Mouse (Mus musculus) hindbrain, embryonic 15.5 days (tissue): ENCODE results near the gene March6. TPM values are rescaled to one million over a fixed set of nuclear protein-coding genes. Genes with fewer than 3 reads are reported as not detected.

Experiments
- ATAC-seq: fragments of 200-750 bp; cut with Nextera tagmentation; 2 replicates; pipeline ENCODE4 v1.8.0; 2017; ENCODE audit warnings: low read depth, moderate number of reproducible peaks, moderate TSS enrichment; ENCODE audit not compliant: low FRiP score
- H3K27ac ChIP-seq: fragments of 300-500 bp; sonication (generic); replicated peaks from 2 replicates; pipeline ENCODE4 v1.5.1; 2015; ENCODE audit warnings: mild to moderate bottlenecking, inconsistent platforms
- H3K27me3 ChIP-seq: fragments of 300-500 bp; sonication (generic); 2 replicates; pipeline ENCODE4 v1.6.1; 2015; ENCODE audit warnings: control low read depth, inconsistent platforms
- H3K36me3 ChIP-seq: fragments of 300-500 bp; sonication (generic); 2 replicates; pipeline ENCODE4 v1.6.1; 2015; ENCODE audit warnings: control low read depth, inconsistent platforms
- H3K4me1 ChIP-seq: fragments of 300-500 bp; sonication (generic); replicated peaks from 2 replicates; pipeline ENCODE4 v1.6.1; 2015; ENCODE audit warnings: control low read depth, inconsistent platforms
- H3K4me2 ChIP-seq: fragments of 300-500 bp; sonication (generic); 2 replicates; pipeline ENCODE4 v1.6.1; 2015; ENCODE audit warnings: moderate library complexity, mild to moderate bottlenecking, inconsistent platforms
- H3K4me3 ChIP-seq: fragments of 300-500 bp; sonication (generic); 2 replicates; pipeline ENCODE4 v1.5.1; 2015; ENCODE audit warnings: mild to moderate bottlenecking, inconsistent platforms
- H3K9ac ChIP-seq: fragments of 300-500 bp; sonication (generic); 2 replicates; pipeline ENCODE4 v1.6.1; 2015; ENCODE audit warnings: inconsistent platforms
- H3K9me3 ChIP-seq: fragments of 300-500 bp; sonication (generic); 2 replicates; pipeline ENCODE4 v1.6.1; 2016; ENCODE audit warnings: control low read depth, inconsistent platforms
- WGBS: fragments of 180-500 bp; shearing (Covaris S2); methylation state at CpG from one replicate; pipeline ENCODE4 v1.1.7; 2015; 5-methylcytosine and 5-hydroxymethylcytosine counted together
- polyA plus RNA-seq: library from polyadenylated mRNA; unstranded; fragments of >200 nt; fragmentation: Nextera tagmentation; extraction: Ambion mirVana; gene quantifications from 2 replicates; pipeline ENCODE4 v1.2.1, GENCODE M21; 2015

The March6 gene
- polyA plus RNA-seq, 1 experiment from 2014 or later: 75.5 TPM

- Histone ChIP-seq H3K27ac (no peak overlapping the region), H3K4me3 (no peak overlapping the region), H3K27me3 (no peaks in the 10 kb centered on the region), H3K4me1 (no peaks in the 10 kb centered on the region), H3K9ac (no peak overlapping the region), H3K36me3 (no peaks in the 10 kb centered on the region), H3K4me2 (no peak overlapping the region), H3K9me3 (no peaks in the 10 kb centered on the region)
- no peak for ATAC-seq
- 43% methylated on average over 1 of the region's 1 CpGs for WGBS
Observed at GRCm38 (mm10) chr15:31436083-31436482, 94.8 kb downstream of the March6 start.

GRCm38 (mm10) chr15:31433768-31434167, 97.1 kb downstream of the March6 start:
- no peak for ATAC-seq
- Histone ChIP-seq H3K9ac (no peak overlapping the region), H3K4me3 (no peak overlapping the region), H3K27me3 (no peaks in the 10 kb centered on the region), H3K36me3 (no peaks in the 10 kb centered on the region), H3K27ac (no peak overlapping the region), H3K9me3 (no peaks in the 10 kb centered on the region), H3K4me2 (no peak overlapping the region), H3K4me1 (no peaks in the 10 kb centered on the region)
- WGBS: 78% methylated on average over 7 of the region's 7 CpGs

- H3K9ac ChIP-seq: no peak overlapping the region
- H3K4me2 ChIP-seq: no peak overlapping the region
- WGBS: 93% methylated on average over 8 of the region's 8 CpGs
Observed at GRCm38 (mm10) chr15:31431847-31432246, 99.0 kb downstream of the March6 start.

GRCm38 (mm10) chr15:31430014-31430413, 100.8 kb downstream of the March6 start:
- Histone ChIP-seq H3K9ac (no peak overlapping the region), H3K4me3 (no peak overlapping the region), H3K4me2 (no peak overlapping the region), H3K36me3 (no peaks in the 10 kb centered on the region), H3K27ac (no peak overlapping the region), H3K9me3 (no peaks in the 10 kb centered on the region), H3K27me3 (no peaks in the 10 kb centered on the region), H3K4me1 (peaks cover 6% of the 10 kb centered on the region; the same call in 1 of the 2 replicates)
- 73% methylated on average over 2 of the region's 2 CpGs for WGBS
- ATAC-seq: no peak

More at GRCm38 (mm10) chr15:31431847-31432246, 99.0 kb downstream of the March6 start:
- Histone ChIP-seq H3K27ac (no peak overlapping the region), H3K4me3 (no peak overlapping the region), H3K36me3 (no peaks in the 10 kb centered on the region), H3K9me3 (no peaks in the 10 kb centered on the region), H3K27me3 (no peaks in the 10 kb centered on the region), H3K4me1 (no peaks in the 10 kb centered on the region)
- no peak for ATAC-seq

- Histone ChIP-seq H3K27me3 (no peaks in the 10 kb centered on the region), H3K4me1 (peaks cover 6% of the 10 kb centered on the region; the same call in 1 of the 2 replicates), H3K4me3 (no peak overlapping the region), H3K36me3 (no peaks in the 10 kb centered on the region), H3K27ac (no peak overlapping the region), H3K4me2 (no peak overlapping the region), H3K9me3 (no peaks in the 10 kb centered on the region), H3K9ac (no peak overlapping the region)
- no peak for ATAC-seq
- WGBS: 62% methylated on average over 7 of the region's 7 CpGs
Observed at GRCm38 (mm10) chr15:31429429-31429828, 101.4 kb downstream of the March6 start.

- Histone ChIP-seq H3K4me3 (no peak overlapping the region), H3K27me3 (no peaks in the 10 kb centered on the region), H3K9ac (no peak overlapping the region), H3K36me3 (no peaks in the 10 kb centered on the region), H3K4me2 (no peak overlapping the region), H3K4me1 (peaks cover 6% of the 10 kb centered on the region; the same call in 1 of the 2 replicates), H3K9me3 (no peaks in the 10 kb centered on the region), H3K27ac (no peak overlapping the region)
- WGBS: 84% methylated on average over 12 of the region's 12 CpGs
- no peak for ATAC-seq
Observed at GRCm38 (mm10) chr15:31428571-31428970, 102.3 kb downstream of the March6 start.

GRCm38 (mm10) chr15:31427390-31427789, 103.5 kb downstream of the March6 start:
- H3K4me1 ChIP-seq: peaks cover 9% of the 10 kb centered on the region; the same call in 1 of the 2 replicates
- H3K4me3 ChIP-seq: no peak overlapping the region
- H3K27ac ChIP-seq: no peak overlapping the region
- H3K36me3 ChIP-seq: no peaks in the 10 kb centered on the region
- no peaks in the 10 kb centered on the region for H3K27me3 ChIP-seq
- no peak for ATAC-seq
- no peaks in the 10 kb centered on the region for H3K9me3 ChIP-seq
- H3K4me2 ChIP-seq: no peak overlapping the region
- no peak overlapping the region for H3K9ac ChIP-seq
- WGBS: 69% methylated on average over 3 of the region's 3 CpGs

GRCm38 (mm10) chr15:31426066-31426706, 104.7 kb downstream of the March6 start:
- ATAC-seq: peak; percentile 45
- Histone ChIP-seq H3K36me3 (no peaks in the 10 kb centered on the region), H3K27me3 (no peaks in the 10 kb centered on the region), H3K9me3 (no peaks in the 10 kb centered on the region), H3K27ac (no peak overlapping the region), H3K4me3 (no peak overlapping the region), H3K9ac (no peak overlapping the region), H3K4me2 (no peak overlapping the region), H3K4me1 (peaks cover 9% of the 10 kb centered on the region; the same call in 1 of the 2 replicates)
- WGBS: 34% methylated on average over 8 of the region's 8 CpGs

GRCm38 (mm10) chr15:31422649-31423369, 108.0 kb downstream of the March6 start:
- ATAC-seq: no peak
- Histone ChIP-seq H3K4me3 (no peak overlapping the region), H3K9ac (no peak overlapping the region), H3K27ac (no peak overlapping the region), H3K4me2 (no peak overlapping the region), H3K36me3 (no peaks in the 10 kb centered on the region), H3K9me3 (no peaks in the 10 kb centered on the region), H3K27me3 (no peaks in the 10 kb centered on the region), H3K4me1 (peaks cover 12% of the 10 kb centered on the region)
- 68% methylated on average over 7 of the region's 7 CpGs for WGBS

- no peaks in the 10 kb centered on the region for H3K9me3 ChIP-seq
- H3K4me2 ChIP-seq: no peak overlapping the region
- no peak overlapping the region for H3K9ac ChIP-seq
- peaks cover 6% of the 10 kb centered on the region; the same call in 1 of the 2 replicates for H3K4me1 ChIP-seq
- ATAC-seq: no peak
- H3K4me3 ChIP-seq: no peak overlapping the region
- no peaks in the 10 kb centered on the region for H3K36me3 ChIP-seq
- no peak overlapping the region for H3K27ac ChIP-seq
- no peaks in the 10 kb centered on the region for H3K27me3 ChIP-seq
- WGBS: 38% methylated on average over 9 of the region's 9 CpGs
Observed at GRCm38 (mm10) chr15:31419037-31419436, 111.8 kb downstream of the March6 start.

- Histone ChIP-seq H3K4me2 (peak overlapping the region; percentile 29; the same call in 1 of the 2 replicates), H3K4me1 (peaks cover 6% of the 10 kb centered on the region; the same call in 1 of the 2 replicates), H3K27ac (0 out of 2 replicates have a peak overlapping the region, but pooled peaks have one; percentile 38), H3K4me3 (no peak overlapping the region), H3K9me3 (no peaks in the 10 kb centered on the region), H3K9ac (no peak overlapping the region), H3K27me3 (no peaks in the 10 kb centered on the region), H3K36me3 (no peaks in the 10 kb centered on the region)
- ATAC-seq: no peak
- WGBS: 24% methylated on average over 7 of the region's 7 CpGs
Observed at GRCm38 (mm10) chr15:31418686-31419024, 112.2 kb downstream of the March6 start.
